Mouse (Mus musculus): ENCODE results near the gene Prss53.

DNA sequence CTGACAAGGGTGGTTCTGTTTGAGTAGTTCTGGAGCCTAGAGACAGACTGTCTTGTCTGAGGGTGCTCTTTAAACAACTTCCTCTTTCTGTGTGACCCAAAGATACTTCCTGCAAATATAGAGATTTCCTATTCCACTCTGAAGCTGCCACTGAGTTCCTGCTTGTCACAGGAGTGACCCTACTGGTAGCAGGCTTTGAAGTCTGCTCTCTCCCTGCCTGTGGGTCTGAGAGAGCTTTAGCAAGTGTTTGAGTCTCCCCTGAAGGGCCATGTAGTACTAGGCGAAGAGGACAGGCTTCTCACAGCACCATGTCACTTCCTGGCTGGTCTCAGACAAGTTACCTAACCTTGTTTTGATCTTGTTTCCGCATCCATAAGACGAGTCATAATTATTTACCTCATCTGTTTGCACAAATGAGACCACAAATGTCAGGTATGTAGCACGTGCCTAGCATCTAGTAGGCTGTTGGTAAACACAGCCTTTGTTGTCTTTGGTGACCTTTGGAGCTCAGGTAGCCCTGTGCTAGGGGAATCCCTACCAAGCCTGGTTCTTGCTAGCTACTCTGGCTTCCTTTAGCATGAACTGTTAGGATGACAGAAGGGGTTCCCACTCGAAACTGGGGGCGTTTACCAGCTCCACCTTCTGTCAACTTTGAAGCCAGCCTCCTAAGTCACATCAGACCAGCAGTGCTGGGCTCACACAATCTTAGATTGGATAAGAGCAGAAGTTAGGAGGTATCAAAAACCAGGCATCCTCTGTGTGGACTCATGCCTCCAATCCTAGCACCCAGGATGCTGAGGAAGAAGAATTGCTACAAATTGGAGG, 31.9 kb upstream of the Prss53 start:
- no peak for TF ChIP-seq POLR2A (IDR thresholded peaks at IDR 0.05; ENCODE audit: insufficient read depth, low read depth, low read length)
- no peak for TF ChIP-seq CTCF (IDR thresholded peaks at IDR 0.05)

Data from heart, adult 2 months (tissue).